Mouse (Mus musculus) cerebellum, adult 2 months (tissue): ENCODE results near the gene Gprc5c.

ENCODE experiments used
- CTCF ChIP-seq: fragments of 200-500 bp; IDR thresholded peaks from 2 replicates; pipeline ENCODE4 v1.5.1; 2011; ENCODE audit warnings: low read depth, mild to moderate bottlenecking, control low read depth, low read length, moderate library complexity, borderline replicate concordance; ENCODE audit not compliant: insufficient read depth
- POLR2A ChIP-seq: fragments of 200-500 bp; IDR thresholded peaks from 2 replicates; pipeline ENCODE4 v1.6.1; 2011; ENCODE audit warnings: low read length, control low read depth, borderline replicate concordance; ENCODE audit not compliant: insufficient read depth

DNA sequence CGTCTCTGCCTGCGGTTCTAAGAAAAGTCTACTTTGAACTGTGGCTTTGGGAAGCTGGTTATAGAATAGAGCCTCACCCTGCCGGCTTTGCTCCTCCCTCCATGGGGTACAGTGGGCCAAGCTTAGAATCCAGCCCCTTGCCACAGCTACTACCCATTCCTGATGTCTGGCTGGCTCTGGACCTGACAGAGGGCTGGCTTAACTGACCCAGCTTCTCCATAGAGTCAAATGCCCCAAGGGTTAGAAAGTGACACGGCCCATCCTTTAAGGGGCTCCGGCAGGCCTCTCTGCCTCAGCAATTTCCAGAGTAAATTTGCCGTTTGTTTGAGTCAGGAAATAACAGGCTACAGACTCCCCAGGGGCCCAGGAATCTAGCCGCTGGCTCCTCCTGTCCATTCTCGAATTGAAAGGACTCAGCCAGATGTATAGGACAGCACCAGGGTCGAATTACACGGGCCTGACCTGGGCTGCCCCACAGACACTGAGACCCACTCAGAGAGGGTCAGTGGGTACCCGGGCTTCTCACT, 27.7 kb upstream of the Gprc5c start:
- no peak for TF ChIP-seq CTCF
- no peak for TF ChIP-seq POLR2A
